Mouse (Mus musculus): ENCODE results near the gene Coq8b. TPM values are rescaled to one million over a fixed set of nuclear protein-coding genes. Genes with fewer than 3 reads are reported as not detected.
A peak's percentile ranks its signal among the peaks of the same experiment; 100 is the strongest.

Coq8b gene
- total RNA-seq, 1 experiment from 2014 or later, result 13.8 TPM

DNA sequence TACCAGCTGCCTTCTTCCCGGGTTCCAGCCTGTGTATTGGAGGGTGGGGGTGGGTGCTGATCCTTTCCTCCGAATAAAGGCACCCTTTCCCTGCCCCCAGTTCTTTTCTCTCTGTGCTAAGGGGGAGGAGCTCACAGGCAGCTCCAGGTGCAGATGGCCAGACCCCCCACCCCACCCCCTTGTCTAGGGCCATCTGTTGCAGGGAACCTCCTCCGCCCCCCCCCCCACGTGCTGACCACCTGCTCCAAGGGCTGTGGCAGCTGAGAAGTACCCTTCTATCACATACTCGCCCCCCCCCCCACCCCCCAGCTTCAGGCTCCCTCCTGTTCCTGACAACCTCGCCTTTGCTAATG lies 25.0 kb downstream of the Coq8b start:
- ATAC-seq (replicated peaks in 1 of 2; ENCODE audit: insufficient read depth in 1 of 2, low FRiP score in 2 of 2, low TSS enrichment in 1 of 2, low read depth in 1 of 2, poor library complexity in 2 of 2, severe bottlenecking in 2 of 2), result no peak

DNA sequence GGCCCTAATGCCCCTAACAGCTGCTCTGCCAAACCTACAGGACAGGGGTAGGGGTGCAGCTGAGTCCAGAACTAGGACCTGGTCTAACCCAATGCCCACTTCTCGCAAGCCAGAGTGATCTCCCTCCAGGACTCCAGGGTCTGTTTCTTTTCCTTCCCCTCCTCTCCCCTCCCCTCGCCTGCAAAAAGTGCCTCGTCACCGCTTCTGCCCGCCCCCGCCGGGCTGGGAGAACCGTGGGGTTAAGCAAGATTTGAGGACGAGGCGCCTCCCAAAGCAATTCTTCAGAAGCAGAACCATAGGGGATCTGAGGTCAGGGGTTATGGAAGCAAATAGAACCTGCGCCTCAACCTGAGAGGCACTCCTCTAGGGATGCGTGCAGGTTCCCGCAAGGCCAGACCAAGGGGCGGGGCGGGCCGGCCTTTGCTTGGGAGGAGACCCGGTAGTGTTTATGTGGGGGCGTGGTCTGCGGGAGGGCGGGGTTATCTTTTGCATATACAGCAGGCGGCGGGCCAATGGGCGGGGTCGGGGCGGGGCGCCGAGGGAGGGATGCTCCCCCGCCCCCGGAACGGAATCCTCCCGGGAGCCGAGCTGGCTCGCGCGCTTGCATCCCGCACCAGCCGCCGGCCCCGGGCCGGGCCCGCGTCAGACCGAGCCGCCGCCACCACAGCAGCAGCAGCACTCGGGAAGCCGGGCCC lies 25.5 kb downstream of the Coq8b start, which contains the start of gene Numbl:
Numbl (plus strand) TSS at position 229 of the 695 bp plus-strand sequence.
- peak; percentile 74 to 78 for ATAC-seq (replicated peaks in 1 of 2; ENCODE audit: insufficient read depth in 1 of 2, low FRiP score in 2 of 2, low TSS enrichment in 1 of 2, low read depth in 1 of 2, poor library complexity in 2 of 2, severe bottlenecking in 2 of 2)

DNA sequence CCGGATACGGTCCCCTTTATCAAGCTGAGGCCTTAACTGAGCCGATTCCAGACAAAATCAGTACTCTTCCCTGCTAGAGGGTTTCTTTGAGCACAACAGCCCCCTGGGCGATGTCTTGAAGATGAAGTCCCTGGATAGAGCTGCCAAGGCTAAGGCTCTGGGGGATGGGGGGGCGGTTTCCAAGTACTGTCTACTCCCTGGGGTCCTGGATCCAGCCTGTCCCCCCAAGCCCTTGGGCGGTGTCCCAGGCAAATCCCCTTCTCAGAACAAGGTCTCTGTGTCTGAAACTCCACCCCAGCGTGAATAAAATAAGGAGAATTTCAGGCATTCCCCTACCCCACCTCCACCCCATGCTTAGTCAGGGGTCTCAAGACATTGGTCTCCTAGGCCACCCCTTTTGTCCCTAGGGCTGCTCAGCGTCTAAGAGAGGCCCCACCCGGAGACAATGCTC lies 26.5 kb downstream of the Coq8b start:
- ATAC-seq (replicated peaks in 1 of 2; ENCODE audit: insufficient read depth in 1 of 2, low FRiP score in 2 of 2, low TSS enrichment in 1 of 2, low read depth in 1 of 2, poor library complexity in 2 of 2, severe bottlenecking in 2 of 2), result no peak

DNA sequence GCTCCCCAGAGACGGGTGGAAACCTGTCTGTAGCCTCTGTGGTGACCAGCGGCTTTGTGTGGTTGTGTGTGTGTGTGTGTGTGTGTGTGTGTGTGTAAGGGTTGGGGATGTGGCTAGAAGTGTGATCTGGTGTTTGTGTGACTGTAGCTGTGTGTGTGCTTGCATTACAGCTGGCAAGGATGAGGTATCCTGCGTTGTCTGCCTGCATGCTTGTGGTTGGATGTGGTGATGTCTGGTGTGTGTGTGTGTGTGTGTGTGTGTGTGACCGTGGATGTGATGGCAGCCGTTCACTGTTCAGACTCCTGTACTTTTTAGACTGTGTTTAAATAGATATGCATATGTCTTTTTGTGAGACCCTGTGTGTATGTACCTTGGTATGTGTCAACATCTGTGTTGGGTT lies 26.9 kb downstream of the Coq8b start:
- no peak for ATAC-seq (replicated peaks in 1 of 2; ENCODE audit: insufficient read depth in 1 of 2, low FRiP score in 2 of 2, low TSS enrichment in 1 of 2, low read depth in 1 of 2, poor library complexity in 2 of 2, severe bottlenecking in 2 of 2)

DNA sequence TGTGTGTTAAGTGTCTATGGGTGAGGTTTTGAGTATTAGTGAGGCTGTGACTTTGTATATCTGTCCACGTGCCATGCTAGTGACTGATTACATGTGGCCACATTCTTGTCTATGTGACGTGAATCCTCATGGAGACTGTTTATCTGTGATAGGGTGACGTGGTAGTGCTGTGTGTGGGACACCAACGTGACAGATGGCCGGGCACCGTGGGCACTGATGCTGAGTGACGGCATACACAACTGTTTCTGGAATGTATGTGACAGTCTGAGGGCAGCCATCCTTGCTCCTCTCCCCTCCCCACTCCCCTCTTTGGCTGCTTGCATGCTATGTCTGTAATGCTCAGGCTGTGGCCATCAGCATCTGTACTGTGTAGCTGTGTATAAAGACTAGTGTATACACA lies 28.0 kb downstream of the Coq8b start:
- no peak for ATAC-seq (replicated peaks in 1 of 2; ENCODE audit: insufficient read depth in 1 of 2, low FRiP score in 2 of 2, low TSS enrichment in 1 of 2, low read depth in 1 of 2, poor library complexity in 2 of 2, severe bottlenecking in 2 of 2)

DNA sequence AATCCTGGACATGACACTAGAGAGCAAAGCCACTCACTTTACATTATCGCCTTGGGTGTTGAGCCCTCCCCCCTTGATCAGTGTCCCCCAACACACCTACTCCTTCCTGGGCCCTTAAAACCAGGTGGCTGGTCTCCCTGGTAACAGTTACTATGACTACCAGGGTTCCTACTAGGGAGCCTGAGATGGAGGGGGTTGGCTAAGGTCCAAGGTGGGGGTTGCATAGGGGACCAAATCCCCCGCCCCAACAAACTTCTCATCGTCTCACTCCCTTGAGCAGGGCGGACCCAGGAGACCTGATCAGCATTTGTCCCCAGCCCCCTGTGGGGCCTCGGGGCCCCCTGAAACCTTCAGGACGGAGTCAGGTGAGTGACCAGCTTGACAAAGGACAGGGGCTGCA lies 29.1 kb downstream of the Coq8b start:
- no peak for ATAC-seq (replicated peaks in 1 of 2; ENCODE audit: insufficient read depth in 1 of 2, low FRiP score in 2 of 2, low TSS enrichment in 1 of 2, low read depth in 1 of 2, poor library complexity in 2 of 2, severe bottlenecking in 2 of 2)

DNA sequence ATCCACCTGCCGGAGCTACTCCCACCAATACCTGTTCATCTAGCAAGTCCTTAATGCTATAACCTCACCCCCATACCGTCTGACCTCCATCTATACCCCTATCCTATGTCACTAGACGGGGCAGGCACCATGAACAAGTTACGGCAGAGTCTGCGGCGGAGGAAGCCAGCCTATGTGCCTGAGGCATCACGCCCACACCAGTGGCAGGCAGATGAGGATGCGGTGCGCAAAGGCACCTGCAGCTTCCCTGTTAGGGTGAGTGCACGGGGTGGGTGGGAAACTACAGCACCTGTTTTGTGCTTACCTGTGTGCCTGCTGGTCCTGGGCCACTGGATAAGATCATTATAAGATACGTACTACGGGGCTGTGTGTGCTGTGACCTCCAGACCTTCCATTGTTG lies 31.9 kb downstream of the Coq8b start:
- ATAC-seq (replicated peaks in 1 of 2; ENCODE audit: insufficient read depth in 1 of 2, low FRiP score in 2 of 2, low TSS enrichment in 1 of 2, low read depth in 1 of 2, poor library complexity in 2 of 2, severe bottlenecking in 2 of 2), result no peak

DNA sequence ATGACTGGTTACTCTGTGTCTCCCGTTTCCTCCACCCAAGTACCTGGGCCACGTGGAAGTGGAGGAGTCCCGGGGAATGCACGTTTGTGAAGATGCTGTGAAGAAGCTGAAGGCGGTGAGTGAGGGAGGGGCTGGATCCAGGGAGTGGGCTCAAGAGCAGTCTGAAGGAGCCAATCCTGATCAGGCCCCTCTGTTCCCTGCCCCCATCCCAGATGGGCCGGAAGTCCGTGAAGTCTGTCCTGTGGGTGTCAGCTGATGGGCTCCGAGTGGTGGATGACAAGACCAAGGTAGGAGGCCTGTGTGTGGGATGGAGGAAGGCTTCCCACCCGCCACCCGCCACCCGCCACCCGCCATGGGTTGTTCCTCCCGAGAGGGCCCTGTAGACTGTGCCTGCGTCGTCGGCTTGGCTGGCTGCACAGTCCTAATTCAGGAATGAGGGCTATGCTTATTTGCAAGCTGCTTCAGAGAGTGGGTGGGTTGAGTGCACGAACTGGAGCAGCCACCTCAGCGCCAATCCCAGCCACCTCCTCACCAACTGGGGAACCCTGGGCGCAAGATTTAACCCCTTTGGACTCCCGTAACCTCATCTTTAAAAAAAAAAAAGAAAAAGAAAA lies 33.8 kb downstream of the Coq8b start:
- no peak for ATAC-seq (replicated peaks in 1 of 2; ENCODE audit: insufficient read depth in 1 of 2, low FRiP score in 2 of 2, low TSS enrichment in 1 of 2, low read depth in 1 of 2, poor library complexity in 2 of 2, severe bottlenecking in 2 of 2)

DNA sequence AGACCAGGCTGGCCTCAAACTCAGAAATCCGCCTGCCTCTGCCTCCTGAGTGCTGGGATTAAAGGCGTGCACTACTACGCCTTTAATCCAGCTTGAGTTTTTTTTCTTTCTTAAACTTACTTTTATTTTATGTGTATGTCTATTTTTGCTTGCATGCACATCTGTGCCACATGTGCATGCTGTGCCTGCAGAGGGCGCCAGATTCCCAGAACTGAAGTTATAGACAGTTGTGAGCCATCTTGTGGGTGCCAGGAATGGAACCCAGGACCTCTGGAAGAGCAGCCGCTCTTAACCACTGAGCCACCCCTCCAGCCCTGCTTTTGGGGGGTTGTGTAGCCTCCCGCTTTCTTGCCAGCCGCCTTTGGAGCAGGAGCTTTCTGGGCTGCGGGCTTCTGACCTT lies 38.6 kb downstream of the Coq8b start:
- ATAC-seq (replicated peaks in 1 of 2; ENCODE audit: insufficient read depth in 1 of 2, low FRiP score in 2 of 2, low TSS enrichment in 1 of 2, low read depth in 1 of 2, poor library complexity in 2 of 2, severe bottlenecking in 2 of 2), result no peak

DNA sequence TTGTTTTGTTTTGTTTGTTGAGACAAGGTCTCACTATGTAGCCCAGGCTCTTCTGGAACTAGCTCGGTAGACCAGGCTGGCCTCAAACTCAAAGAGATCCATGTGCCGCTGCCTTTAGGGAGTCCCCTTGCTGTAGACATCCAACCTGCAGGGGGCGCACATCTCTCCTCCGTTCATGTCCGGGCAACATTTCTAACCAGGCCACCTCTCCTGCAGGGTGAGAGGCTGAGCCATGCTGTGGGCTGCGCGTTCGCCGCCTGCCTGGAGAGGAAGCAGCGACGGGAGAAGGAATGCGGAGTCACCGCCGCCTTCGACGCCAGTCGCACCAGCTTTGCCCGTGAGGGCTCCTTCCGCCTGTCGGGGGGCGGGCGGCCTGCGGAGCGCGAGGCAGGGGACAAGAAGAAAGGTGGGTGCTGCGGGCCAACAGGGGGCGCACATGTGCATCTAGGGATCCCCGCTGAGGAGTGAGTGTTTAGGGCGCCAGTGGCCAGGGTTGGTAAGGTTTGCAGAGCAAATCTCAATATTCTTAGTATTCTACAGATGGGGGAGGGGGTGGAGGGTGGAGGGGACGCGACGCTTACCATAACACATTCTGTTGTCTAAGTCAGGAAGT lies 41.0 kb downstream of the Coq8b start:
- ATAC-seq (replicated peaks in 1 of 2; ENCODE audit: insufficient read depth in 1 of 2, low FRiP score in 2 of 2, low TSS enrichment in 1 of 2, low read depth in 1 of 2, poor library complexity in 2 of 2, severe bottlenecking in 2 of 2), result peak in 1 of 2 experiments; percentile 42; a peak in 1 of 4 replicates

DNA sequence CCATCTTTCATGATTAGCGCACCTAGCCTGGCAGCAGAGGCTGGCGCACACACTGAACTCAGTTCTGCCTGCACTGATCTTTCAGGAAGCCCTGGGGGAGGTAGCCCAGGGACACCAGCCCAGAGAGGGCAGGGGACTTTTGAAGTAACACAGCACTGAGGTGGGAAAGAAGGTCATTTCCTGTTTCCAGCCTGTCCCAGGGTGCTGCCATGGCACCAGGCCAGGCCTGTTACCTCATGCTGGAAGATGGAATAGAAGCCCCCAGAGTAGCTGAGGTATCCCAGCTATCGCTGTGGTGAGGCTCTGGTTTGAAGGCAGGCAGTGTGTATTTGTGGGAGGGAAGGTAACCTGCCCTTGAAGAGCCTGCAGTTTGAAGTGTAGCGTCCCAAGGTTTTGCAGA lies 42.1 kb downstream of the Coq8b start:
- no peak for ATAC-seq (replicated peaks in 1 of 2; ENCODE audit: insufficient read depth in 1 of 2, low FRiP score in 2 of 2, low TSS enrichment in 1 of 2, low read depth in 1 of 2, poor library complexity in 2 of 2, severe bottlenecking in 2 of 2)

DNA sequence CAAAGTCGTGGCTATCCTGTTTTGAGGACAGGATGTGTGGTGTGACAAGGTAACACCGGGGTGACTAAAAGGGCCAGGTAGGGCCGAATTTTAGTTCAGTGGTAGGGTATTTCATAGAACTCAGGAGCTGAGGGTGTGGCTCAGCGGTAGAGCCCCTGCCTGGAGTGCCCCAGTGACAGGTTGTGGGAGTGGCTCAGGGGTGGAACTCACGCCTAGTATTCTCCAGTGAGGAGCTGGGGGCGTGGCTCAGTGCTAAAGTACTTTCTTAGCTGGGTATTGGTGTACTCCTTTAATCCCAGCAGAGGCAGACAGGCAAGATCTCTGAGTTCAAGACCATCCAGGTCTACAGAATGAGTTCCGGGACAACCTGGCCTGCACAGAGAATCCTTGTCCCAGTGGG lies 43.2 kb downstream of the Coq8b start:
- no peak for ATAC-seq (replicated peaks in 1 of 2; ENCODE audit: insufficient read depth in 1 of 2, low FRiP score in 2 of 2, low TSS enrichment in 1 of 2, low read depth in 1 of 2, poor library complexity in 2 of 2, severe bottlenecking in 2 of 2)

DNA sequence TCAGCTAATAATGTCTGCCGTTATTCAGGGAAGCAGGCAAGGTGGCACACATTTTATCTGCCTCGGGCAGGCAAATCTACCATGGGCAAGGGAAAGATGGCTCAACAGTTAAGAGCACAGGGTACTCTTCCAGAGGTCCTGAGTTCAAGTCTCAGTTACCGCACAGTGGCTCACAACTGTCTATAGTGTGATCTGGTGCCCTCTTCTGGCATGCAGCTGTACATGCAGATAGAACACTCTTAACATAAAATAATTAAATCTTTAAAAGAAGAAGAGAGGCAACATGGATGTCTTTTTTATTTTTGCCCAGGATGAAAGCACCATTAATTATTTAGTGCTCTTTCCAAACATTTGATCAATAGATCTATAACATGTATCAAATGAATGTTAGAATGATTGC lies 44.4 kb downstream of the Coq8b start:
- no peak for ATAC-seq (replicated peaks in 1 of 2; ENCODE audit: insufficient read depth in 1 of 2, low FRiP score in 2 of 2, low TSS enrichment in 1 of 2, low read depth in 1 of 2, poor library complexity in 2 of 2, severe bottlenecking in 2 of 2)

DNA sequence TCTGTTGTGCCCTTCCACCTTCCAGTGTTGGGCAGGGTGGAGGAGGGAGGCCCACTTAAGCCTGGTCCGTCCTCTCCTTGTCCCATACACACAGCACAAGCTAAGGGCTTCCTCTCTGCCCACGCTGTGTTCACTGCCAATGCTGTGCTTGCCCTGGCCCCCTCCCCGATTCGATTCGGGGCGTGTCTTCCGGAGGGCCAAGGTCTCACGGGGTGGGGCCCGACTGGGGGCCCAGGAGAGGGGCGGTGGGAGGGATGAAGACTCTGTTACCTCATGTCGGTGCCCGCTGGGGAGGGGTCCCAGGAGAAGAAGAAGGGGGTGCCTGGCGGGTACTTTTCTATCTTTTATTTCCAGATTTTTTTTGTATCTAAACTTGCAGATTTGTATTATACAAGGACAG lies 48.9 kb downstream of the Coq8b start:
- no peak for ATAC-seq (replicated peaks in 1 of 2; ENCODE audit: insufficient read depth in 1 of 2, low FRiP score in 2 of 2, low TSS enrichment in 1 of 2, low read depth in 1 of 2, poor library complexity in 2 of 2, severe bottlenecking in 2 of 2)

DNA sequence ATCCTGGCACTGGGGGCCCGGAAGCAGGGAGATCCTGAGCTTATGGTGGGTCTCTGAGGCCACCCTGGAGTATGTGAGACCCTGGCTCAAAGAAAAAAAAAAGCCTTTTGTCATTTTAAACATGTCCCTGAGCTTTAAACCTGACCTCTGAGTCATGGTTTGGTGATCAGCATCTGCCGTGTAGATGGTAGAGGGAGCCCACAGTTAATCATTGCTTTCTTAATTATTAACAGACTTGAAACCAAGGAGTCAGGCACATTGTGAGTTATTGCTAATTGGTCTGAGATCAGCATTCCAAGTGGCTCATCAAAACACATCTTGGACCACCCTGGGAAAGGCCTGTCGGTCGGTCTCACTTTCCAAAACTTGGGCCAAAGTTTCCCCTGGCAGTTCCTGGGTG lies 49.4 kb downstream of the Coq8b start:
- no peak for ATAC-seq (replicated peaks in 1 of 2; ENCODE audit: insufficient read depth in 1 of 2, low FRiP score in 2 of 2, low TSS enrichment in 1 of 2, low read depth in 1 of 2, poor library complexity in 2 of 2, severe bottlenecking in 2 of 2)

DNA sequence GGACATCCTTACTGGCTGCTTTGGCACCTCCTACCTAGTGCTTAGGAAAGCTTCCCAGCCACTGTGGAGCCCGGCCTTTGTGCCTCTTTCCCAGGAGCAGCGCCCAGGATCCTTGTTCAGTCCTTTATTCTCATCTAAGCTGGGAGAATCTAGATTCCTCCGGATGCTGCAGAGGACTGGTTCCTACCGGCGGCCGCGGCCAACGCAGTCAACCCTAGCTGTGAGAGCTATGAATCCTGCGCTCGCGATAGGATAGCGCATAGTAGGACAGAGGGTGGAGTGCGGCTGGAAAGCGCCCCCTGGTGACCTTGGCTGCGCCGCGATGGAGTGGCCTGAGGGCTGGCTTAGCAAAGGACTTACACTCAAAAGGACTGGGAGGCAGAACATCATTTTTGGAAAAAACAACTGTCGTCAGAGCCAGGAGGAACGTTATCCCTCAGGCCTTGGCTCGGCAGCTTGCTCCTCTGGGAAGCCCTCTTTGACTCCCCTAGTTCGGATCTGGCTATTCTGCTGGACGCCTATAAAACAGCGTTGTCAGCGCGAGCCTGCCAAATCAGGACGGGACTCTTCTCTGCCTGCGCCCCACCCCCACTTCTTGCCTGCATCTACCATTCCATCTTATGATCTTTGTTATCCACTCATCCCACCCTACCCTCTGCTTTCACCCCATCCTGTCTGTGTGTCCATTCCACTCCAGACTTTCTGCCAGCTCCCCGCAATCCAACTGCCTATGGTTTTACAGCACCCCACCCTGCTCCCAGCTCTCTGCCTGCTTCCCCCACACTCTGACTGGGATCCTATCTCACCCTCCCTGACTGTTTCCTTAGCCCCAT lies 52.3 kb downstream of the Coq8b start:
- peak; percentile 12 to 37; a peak in 1 of 4 replicates for ATAC-seq (replicated peaks in 1 of 2; ENCODE audit: insufficient read depth in 1 of 2, low FRiP score in 2 of 2, low TSS enrichment in 1 of 2, low read depth in 1 of 2, poor library complexity in 2 of 2, severe bottlenecking in 2 of 2)

DNA sequence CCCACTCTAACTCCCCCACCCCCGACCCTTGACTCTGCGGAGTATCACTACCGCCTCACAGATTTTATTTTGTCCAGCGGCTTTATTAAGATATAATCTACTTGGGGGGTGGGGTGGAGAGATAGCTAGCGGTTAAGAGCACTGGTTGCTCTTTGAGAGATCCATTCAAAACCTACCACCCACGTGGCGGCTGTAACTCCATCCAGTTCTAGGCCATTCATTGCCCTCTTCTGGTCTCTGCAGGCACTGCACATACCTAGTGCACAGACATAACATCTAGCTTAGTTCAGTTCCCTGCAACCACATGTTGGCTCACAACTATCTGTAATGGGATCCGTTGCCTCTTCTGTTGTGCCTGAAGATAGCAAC lies 52.9 kb downstream of the Coq8b start:
- ATAC-seq (replicated peaks in 1 of 2; ENCODE audit: insufficient read depth in 1 of 2, low FRiP score in 2 of 2, low TSS enrichment in 1 of 2, low read depth in 1 of 2, poor library complexity in 2 of 2, severe bottlenecking in 2 of 2), result peak; percentile 88 to 93

DNA sequence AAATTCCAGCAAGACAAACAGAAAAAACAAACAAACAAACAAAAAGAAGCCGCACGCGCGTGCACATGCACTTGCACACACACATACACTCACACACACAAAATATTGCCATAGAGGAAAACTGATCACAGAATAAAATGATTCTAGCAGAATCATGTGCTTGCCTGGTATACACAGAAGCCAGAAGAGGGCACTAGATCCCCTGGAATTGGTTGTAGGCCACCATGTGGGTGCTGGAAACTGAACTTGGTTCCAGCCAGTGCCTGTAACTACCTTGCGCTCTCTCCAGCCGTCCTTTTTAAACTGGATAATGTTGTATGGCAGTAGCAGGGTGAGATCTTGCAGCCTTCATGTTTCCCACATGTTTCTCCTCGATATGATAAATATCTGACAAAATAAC lies 55.9 kb downstream of the Coq8b start:
- ATAC-seq (replicated peaks in 1 of 2; ENCODE audit: insufficient read depth in 1 of 2, low FRiP score in 2 of 2, low TSS enrichment in 1 of 2, low read depth in 1 of 2, poor library complexity in 2 of 2, severe bottlenecking in 2 of 2), result no peak
